Mouse (Mus musculus) liver, postnatal 0 days (tissue): Measurements from ENCODE around the gene Map2k1. TPM values are rescaled to one million over a fixed set of nuclear protein-coding genes. Genes with fewer than 3 reads are reported as not detected.
"Not testable (repeated sequence)": the region's sequence is repeated elsewhere in the genome, so short reads cannot be mapped to it uniquely, and the experiment has no call there.

ENCODE experiments used
- ATAC-seq: fragments of 200-750 bp; cut with Nextera tagmentation; 2 replicates; pipeline ENCODE4 v1.8.0; 2017; ENCODE audit warnings: mild to moderate bottlenecking, moderate library complexity
- DNase-seq: peaks from one replicate; pipeline ENCODE4 v3.0.0-alpha.2; 2016
- H3K27ac ChIP-seq: fragments of 300-500 bp; sonication (generic); 2 replicates; pipeline ENCODE4 v1.5.1; 2014; ENCODE audit warnings: antibody characterized with exemption, moderate library complexity, mild to moderate bottlenecking, low read depth
- H3K27me3 ChIP-seq: fragments of 300-500 bp; sonication (generic); 2 replicates; pipeline ENCODE4 v1.6.1; 2014; ENCODE audit warnings: low read length, control low read depth, mixed read lengths; ENCODE audit not compliant: insufficient read depth
- H3K36me3 ChIP-seq: fragments of 300-500 bp; sonication (generic); replicated peaks from 2 replicates; pipeline ENCODE4 v1.6.1; 2014; ENCODE audit warnings: mild to moderate bottlenecking, control low read depth, low read length, moderate library complexity, mixed read lengths; ENCODE audit not compliant: insufficient read depth
- H3K4me1 ChIP-seq: fragments of 300-500 bp; sonication (generic); 2 replicates; pipeline ENCODE4 v1.6.1; 2014; ENCODE audit warnings: antibody characterized with exemption, mild to moderate bottlenecking, control low read depth; ENCODE audit not compliant: insufficient read depth
- H3K4me2 ChIP-seq: fragments of 300-500 bp; sonication (generic); 2 replicates; pipeline ENCODE4 v1.6.1; 2014; ENCODE audit warnings: low read depth, mild to moderate bottlenecking, low read length, moderate library complexity, mixed read lengths
- H3K4me3 ChIP-seq: fragments of 300-500 bp; sonication (generic); 2 replicates; pipeline ENCODE4 v1.5.1; 2014; ENCODE audit warnings: low read depth, low read length
- H3K9ac ChIP-seq: fragments of 300-500 bp; sonication (generic); replicated peaks from 2 replicates; pipeline ENCODE4 v1.6.1; 2014; ENCODE audit warnings: mild to moderate bottlenecking, moderate library complexity
- H3K9me3 ChIP-seq: fragments of 300-500 bp; sonication (generic); 2 replicates; pipeline ENCODE4 v1.6.1; 2016; ENCODE audit warnings: mild to moderate bottlenecking, control low read depth, low read length, mixed read lengths
- CTCF ChIP-seq: sonication (generic); IDR thresholded peaks from 2 replicates; pipeline ENCODE4 v1.5.1; 2016; ENCODE audit warnings: antibody characterized with exemption, low read depth
- EP300 ChIP-seq: IDR thresholded peaks from 2 replicates; pipeline ENCODE4 v1.6.1; 2016; ENCODE audit warnings: antibody characterized with exemption, low read depth, mild to moderate bottlenecking
- WGBS: fragments of 180-500 bp; shearing (Covaris S2); extraction: QIAGEN DNeasy Blood & Tissue Kit; methylation state at CpG from one replicate; pipeline ENCODE4 v1.1.7; 2014; ENCODE audit not compliant: insufficient replicate concordance; 5-methylcytosine and 5-hydroxymethylcytosine counted together
- microRNA-seq: library from miRNA; unstranded; fragments of <30 nt; microRNA quantifications from one replicate; pipeline ENCODE4, GENCODE M21; 2016
- polyA plus RNA-seq: library from polyadenylated mRNA; unstranded; fragments of >200 nt; fragmentation: Nextera tagmentation; extraction: Ambion mirVana; gene quantifications from 2 replicates; pipeline ENCODE4 v1.2.1, GENCODE M21; 2015

The Map2k1 gene
- polyA plus RNA-seq, 1 experiment from 2014 or later, result 28.9 TPM

GRCm38 (mm10) chr9:64160471-64160870 lies 93.0 kb downstream of the Map2k1 start:
- H3K36me3 ChIP-seq, result peaks cover 36% of the 10 kb centered on the region
- 92% methylated on average over 5 of the region's 5 CpGs for WGBS
- no peak for DNase-seq
- H3K27me3 ChIP-seq, result no peaks in the 10 kb centered on the region
- TF ChIP-seq EP300 (no peak), CTCF (no peak)
- no peaks in the 10 kb centered on the region for H3K4me1 ChIP-seq
- no peak overlapping the region for H3K4me2 ChIP-seq
- no peaks in the 10 kb centered on the region for H3K9me3 ChIP-seq
- no peak overlapping the region for H3K9ac ChIP-seq
- no peak for ATAC-seq
- no peak overlapping the region for H3K4me3 ChIP-seq
- no peak overlapping the region for H3K27ac ChIP-seq

GRCm38 (mm10) chr9:64156641-64157040 lies 96.8 kb downstream of the Map2k1 start:
- no peak for ATAC-seq
- no peaks in the 10 kb centered on the region for H3K4me1 ChIP-seq
- H3K27ac ChIP-seq, result no peak overlapping the region
- H3K27me3 ChIP-seq, result no peaks in the 10 kb centered on the region
- no peak overlapping the region for H3K4me2 ChIP-seq
- WGBS, result 44% methylated on average over 1 of the region's 1 CpGs
- no peaks in the 10 kb centered on the region for H3K9me3 ChIP-seq
- no peak overlapping the region for H3K4me3 ChIP-seq
- TF ChIP-seq EP300, result no peak
- TF ChIP-seq CTCF, result no peak
- no peak for DNase-seq
- H3K9ac ChIP-seq, result no peak overlapping the region
- peaks cover 42% of the 10 kb centered on the region for H3K36me3 ChIP-seq

- H3K4me2 ChIP-seq, result no peak overlapping the region
- no peak overlapping the region for H3K27ac ChIP-seq
- H3K9me3 ChIP-seq, result no peaks in the 10 kb centered on the region
- H3K4me3 ChIP-seq, result no peak overlapping the region
- ATAC-seq (no peak), DNase-seq (no peak)
- WGBS, result 65% methylated on average over 9 of the region's 9 CpGs
- no peak for TF ChIP-seq CTCF
- TF ChIP-seq EP300, result no peak
- H3K9ac ChIP-seq, result no peak overlapping the region
- H3K36me3 ChIP-seq, result peaks cover 27% of the 10 kb centered on the region
- no peaks in the 10 kb centered on the region for H3K4me1 ChIP-seq
- H3K27me3 ChIP-seq, result no peaks in the 10 kb centered on the region
Measured at GRCm38 (mm10) chr9:64139879-64140278, 113.6 kb downstream of the Map2k1 start.

- H3K4me3 ChIP-seq, H3K9ac ChIP-seq, H3K27me3 ChIP-seq, H3K4me1 ChIP-seq, ATAC-seq, H3K27ac ChIP-seq, H3K9me3 ChIP-seq, H3K4me2 ChIP-seq: not testable (repeated sequence)
- H3K36me3 ChIP-seq, result peaks cover 26% of the 10 kb centered on the region
- peak; percentile 44 for DNase-seq
- WGBS, result 7% methylated on average over 6 of the region's 6 CpGs
- TF ChIP-seq CTCF, result peak; percentile 76
Measured at GRCm38 (mm10) chr9:64138896-64139295, 114.5 kb downstream of the Map2k1 start.

Small RNA genes within 50 kb of the gene (microRNA-seq; reads per million reads assigned to microRNA genes)
- gene Gm24106, result not detected

Other genes with a start within 250 kb of the Map2k1 start
- 1.8 and 2.9 TPM in 2 replicates for gene Smad6, start 231.6 kb downstream of the Map2k1 start, polyA plus RNA-seq
- gene Lctl, start 136.5 kb downstream of the Map2k1 start, polyA plus RNA-seq, result not detected in 2 replicates
- 2.7 and 4.1 TPM in 2 replicates for gene Zwilch, start 80.5 kb downstream of the Map2k1 start, polyA plus RNA-seq
- 600 and 612 TPM in 2 replicates for gene Rpl4, start 80.3 kb downstream of the Map2k1 start, polyA plus RNA-seq
- 12.7 and 14.8 TPM in 2 replicates for gene Snapc5, start 74.4 kb downstream of the Map2k1 start, polyA plus RNA-seq
- 0.61 and 0.84 TPM in 2 replicates for gene Uchl4, start 18.4 kb downstream of the Map2k1 start, polyA plus RNA-seq
- gene Tipin, start 27.9 kb upstream of the Map2k1 start, polyA plus RNA-seq, result 104 and 109 TPM in 2 replicates
- 3.7 and 5.1 TPM in 2 replicates for gene Dis3l, start 87.7 kb upstream of the Map2k1 start, polyA plus RNA-seq
- gene Megf11, start 132.0 kb upstream of the Map2k1 start, polyA plus RNA-seq, result 0.11 and 0.15 TPM in 2 replicates